Mouse (Mus musculus) limb, embryonic 13.5 days (tissue): ENCODE measurements around the gene Lix1l. TPM values are rescaled to one million over a fixed set of nuclear protein-coding genes. Genes with fewer than 3 reads are reported as not detected.

Experiments
- ATAC-seq: fragments of 200-750 bp; cut with Nextera tagmentation; 2 replicates; pipeline ENCODE4 v1.8.0; 2017; ENCODE audit warnings: low read depth, moderate number of reproducible peaks, moderate TSS enrichment; ENCODE audit not compliant: low FRiP score
- H3K27ac ChIP-seq: fragments of 300-500 bp; sonication (generic); 2 replicates; pipeline ENCODE4 v1.5.1; 2015; ENCODE audit warnings: inconsistent platforms, mild to moderate bottlenecking, moderate library complexity
- H3K27me3 ChIP-seq: fragments of 300-500 bp; sonication (generic); 2 replicates; pipeline ENCODE4 v1.6.1; 2015; ENCODE audit warnings: mild to moderate bottlenecking, inconsistent platforms
- H3K36me3 ChIP-seq: fragments of 300-500 bp; sonication (generic); 2 replicates; pipeline ENCODE4 v1.6.1; 2015; ENCODE audit warnings: inconsistent platforms, mild to moderate bottlenecking, moderate library complexity
- H3K4me1 ChIP-seq: fragments of 300-500 bp; sonication (generic); 2 replicates; pipeline ENCODE4 v1.6.1; 2015; ENCODE audit warnings: inconsistent platforms
- H3K4me2 ChIP-seq: fragments of 300-500 bp; sonication (generic); replicated peaks from 2 replicates; pipeline ENCODE4 v1.6.1; 2015; ENCODE audit warnings: inconsistent platforms, mild to moderate bottlenecking, moderate library complexity
- H3K4me3 ChIP-seq: fragments of 300-500 bp; sonication (generic); 2 replicates; pipeline ENCODE4 v1.5.1; 2015; ENCODE audit warnings: moderate library complexity, mild to moderate bottlenecking, inconsistent platforms
- H3K9ac ChIP-seq: fragments of 300-500 bp; sonication (generic); 2 replicates; pipeline ENCODE4 v1.6.1; 2015; ENCODE audit warnings: mild to moderate bottlenecking, inconsistent platforms
- H3K9me3 ChIP-seq: fragments of 300-500 bp; sonication (generic); 2 replicates; pipeline ENCODE4 v1.6.1; 2016; ENCODE audit warnings: inconsistent platforms
- WGBS: fragments of 180-500 bp; shearing (Covaris S2); methylation state at CpG from one replicate; pipeline ENCODE4 v1.1.7; 2015; 5-methylcytosine and 5-hydroxymethylcytosine counted together
- polyA plus RNA-seq: library from polyadenylated mRNA; unstranded; fragments of >200 nt; fragmentation: Nextera tagmentation; extraction: Ambion mirVana; gene quantifications from 2 replicates; pipeline ENCODE4 v1.2.1, GENCODE M21; 2015

Lix1l gene
- polyA plus RNA-seq, 1 experiment from 2014 or later = 8.4 TPM

GRCm38 (mm10) chr3:96569506-96569905 lies 31.4 kb upstream of the Lix1l start:
- Histone ChIP-seq H3K9ac (no peak overlapping the region), H3K27me3 (no peaks in the 10 kb centered on the region), H3K4me1 (peaks cover 3% of the 10 kb centered on the region), H3K36me3 (no peaks in the 10 kb centered on the region), H3K9me3 (no peaks in the 10 kb centered on the region), H3K27ac (no peak overlapping the region), H3K4me2 (no peak overlapping the region), H3K4me3 (no peak overlapping the region)
- WGBS = 91% methylated on average over 13 of the region's 13 CpGs
- no peak for ATAC-seq

GRCm38 (mm10) chr3:96569966-96570605 lies 30.9 kb upstream of the Lix1l start:
- 85% methylated on average over 11 of the region's 11 CpGs for WGBS
- Histone ChIP-seq H3K27me3 (no peaks in the 10 kb centered on the region), H3K36me3 (no peaks in the 10 kb centered on the region), H3K9me3 (no peaks in the 10 kb centered on the region), H3K4me1 (no peaks in the 10 kb centered on the region), H3K4me3 (no peak overlapping the region), H3K4me2 (no peak overlapping the region), H3K27ac (no peak overlapping the region), H3K9ac (no peak overlapping the region)
- no peak for ATAC-seq

- Histone ChIP-seq H3K4me1 (peaks cover 1% of the 10 kb centered on the region; the same call in 1 of the 2 replicates), H3K9ac (no peak overlapping the region), H3K4me2 (no peak overlapping the region), H3K36me3 (no peaks in the 10 kb centered on the region), H3K27ac (no peak overlapping the region), H3K9me3 (no peaks in the 10 kb centered on the region), H3K27me3 (no peaks in the 10 kb centered on the region), H3K4me3 (no peak overlapping the region)
- WGBS = 73% methylated on average over 7 of the region's 7 CpGs
- no peak for ATAC-seq
Observed at GRCm38 (mm10) chr3:96570643-96571042, 30.3 kb upstream of the Lix1l start.

GRCm38 (mm10) chr3:96571336-96571735 lies 29.6 kb upstream of the Lix1l start:
- H3K9ac ChIP-seq = no peak overlapping the region
- 72% methylated on average over 2 of the region's 2 CpGs for WGBS
- no peak overlapping the region for H3K4me2 ChIP-seq
- no peaks in the 10 kb centered on the region for H3K27me3 ChIP-seq
- H3K4me3 ChIP-seq = no peak overlapping the region
- H3K27ac ChIP-seq = no peak overlapping the region
- H3K4me1 ChIP-seq = peaks cover 8% of the 10 kb centered on the region; the same call in 1 of the 2 replicates
- ATAC-seq = no peak
- no peaks in the 10 kb centered on the region for H3K36me3 ChIP-seq
- no peaks in the 10 kb centered on the region for H3K9me3 ChIP-seq

- Histone ChIP-seq H3K4me3 (no peak overlapping the region), H3K27ac (no peak overlapping the region), H3K27me3 (no peaks in the 10 kb centered on the region), H3K9ac (no peak overlapping the region), H3K9me3 (no peaks in the 10 kb centered on the region), H3K4me2 (no peak overlapping the region), H3K36me3 (no peaks in the 10 kb centered on the region), H3K4me1 (peaks cover 16% of the 10 kb centered on the region)
- 73% methylated on average over 16 of the region's 16 CpGs for WGBS
- ATAC-seq = no peak
Observed at GRCm38 (mm10) chr3:96571896-96572698, 28.9 kb upstream of the Lix1l start.

- H3K4me1 ChIP-seq = peaks cover 19% of the 10 kb centered on the region
Observed at GRCm38 (mm10) chr3:96573611-96574511, 27.1 kb upstream of the Lix1l start.

GRCm38 (mm10) chr3:96575272-96575984 lies 25.5 kb upstream of the Lix1l start:
- Histone ChIP-seq H3K4me2 (no peak overlapping the region), H3K36me3 (peaks cover 4% of the 10 kb centered on the region; the same call in 1 of the 2 replicates), H3K4me1 (peaks cover 25% of the 10 kb centered on the region), H3K27ac (no peak overlapping the region), H3K9me3 (no peaks in the 10 kb centered on the region), H3K9ac (no peak overlapping the region), H3K4me3 (no peak overlapping the region), H3K27me3 (no peaks in the 10 kb centered on the region)
- no peak for ATAC-seq
- 90% methylated on average over 8 of the region's 8 CpGs for WGBS

More at GRCm38 (mm10) chr3:96573611-96574511, 27.1 kb upstream of the Lix1l start:
- Histone ChIP-seq H3K27me3 (no peaks in the 10 kb centered on the region), H3K9me3 (no peaks in the 10 kb centered on the region), H3K9ac (no peak overlapping the region), H3K27ac (no peak overlapping the region), H3K4me3 (no peak overlapping the region), H3K4me2 (no peak overlapping the region), H3K36me3 (0 out of 2 replicates have a peak, but pooled peaks cover 4% of the 10 kb centered on the region)
- ATAC-seq = no peak
- 76% methylated on average over 18 of the region's 19 CpGs for WGBS

GRCm38 (mm10) chr3:96576005-96576658 lies 24.8 kb upstream of the Lix1l start:
- 42% methylated on average over 14 of the region's 14 CpGs for WGBS

GRCm38 (mm10) chr3:96576690-96577541 lies 24.0 kb upstream of the Lix1l start, which contains the start of gene Gm16253:
TSS of gene Gm16253 (plus strand) at chr3:96576984.
- Histone ChIP-seq H3K9ac (peak within 1 kb of the TSS; percentile 19; the same call in 1 of the 2 replicates), H3K36me3 (peaks cover 4% of the 10 kb centered on the region; the same call in 1 of the 2 replicates), H3K4me1 (peaks cover 28% of the 10 kb centered on the region), H3K9me3 (no peaks in the 10 kb centered on the region), H3K27me3 (no peaks in the 10 kb centered on the region), H3K4me3 (peak within 1 kb of the TSS; percentile 15), H3K4me2 (peak within 1 kb of the TSS; percentile 53), H3K27ac (peak within 1 kb of the TSS; percentile 69)
- ATAC-seq = peak; percentile 88
- 28% methylated on average over 17 of the region's 17 CpGs for WGBS

More at GRCm38 (mm10) chr3:96576005-96576658, 24.8 kb upstream of the Lix1l start:
- Histone ChIP-seq H3K9me3 (no peaks in the 10 kb centered on the region), H3K27ac (peak overlapping the region; percentile 69; the same call in 1 of the 2 replicates), H3K4me3 (peak overlapping the region; percentile 15), H3K4me2 (peak overlapping the region; percentile 53), H3K27me3 (no peaks in the 10 kb centered on the region), H3K4me1 (peaks cover 28% of the 10 kb centered on the region), H3K36me3 (peaks cover 4% of the 10 kb centered on the region; the same call in 1 of the 2 replicates), H3K9ac (no peak overlapping the region)
- ATAC-seq = peak; percentile 25; the same call in 1 of the 2 replicates

GRCm38 (mm10) chr3:96577566-96577965 lies 23.4 kb upstream of the Lix1l start:
- Histone ChIP-seq H3K4me3 (no peak overlapping the region), H3K4me1 (peaks cover 28% of the 10 kb centered on the region), H3K4me2 (no peak overlapping the region; the same call in 1 of the 2 replicates), H3K27ac (peak overlapping the region; percentile 69; the same call in 1 of the 2 replicates), H3K27me3 (no peaks in the 10 kb centered on the region), H3K9me3 (no peaks in the 10 kb centered on the region), H3K36me3 (peaks cover 4% of the 10 kb centered on the region; the same call in 1 of the 2 replicates), H3K9ac (peak overlapping the region; percentile 10; the same call in 1 of the 2 replicates)
- no peak for ATAC-seq
- WGBS = 78% methylated on average over 4 of the region's 4 CpGs
